Mouse (Mus musculus) lung, postnatal 36 days (tissue): ENCODE results near the gene 6030452D12Rik.

Experiments
- DNase-seq: peaks from one replicate; pipeline ENCODE4 v3.0.0; 2022; ENCODE audit warnings: mixed read lengths

6030452D12Rik gene

DNA sequence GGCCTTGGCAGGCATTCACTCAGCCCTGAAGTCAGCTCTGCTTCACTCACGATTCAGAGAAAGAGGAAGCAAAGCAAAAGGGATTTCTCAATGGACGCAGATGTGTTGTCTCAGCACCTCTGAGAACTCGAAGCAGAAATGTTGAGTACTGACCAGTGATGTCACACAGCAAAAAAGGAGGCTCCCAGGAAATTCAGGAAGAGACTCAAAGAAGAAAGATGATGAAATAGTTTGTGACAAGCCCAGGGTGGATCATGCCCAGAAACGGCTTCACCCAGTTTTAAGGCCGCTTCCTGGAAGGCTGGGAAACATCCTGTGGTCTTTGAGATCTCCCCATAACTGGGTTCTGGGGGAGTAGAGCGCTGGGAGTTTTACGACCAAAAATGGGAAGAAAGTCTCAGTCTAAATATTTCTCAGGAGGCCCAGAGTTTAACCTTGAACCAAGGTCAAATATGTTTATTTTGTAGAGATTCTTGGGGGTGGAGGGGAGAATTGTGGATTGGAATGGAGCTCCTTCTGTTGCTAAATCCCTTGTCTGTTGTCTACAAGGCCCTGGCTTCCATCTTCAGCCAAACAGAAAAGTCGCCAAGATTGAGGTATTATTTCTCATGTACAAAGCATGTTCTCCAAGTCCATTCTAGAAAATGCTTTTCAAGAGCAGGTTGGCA, at the start of gene 6030452D12Rik:
TSS of gene 6030452D12Rik (plus strand) at position 505 of the 668 bp plus-strand sequence.
- DNase-seq: peak; percentile 66

DNA sequence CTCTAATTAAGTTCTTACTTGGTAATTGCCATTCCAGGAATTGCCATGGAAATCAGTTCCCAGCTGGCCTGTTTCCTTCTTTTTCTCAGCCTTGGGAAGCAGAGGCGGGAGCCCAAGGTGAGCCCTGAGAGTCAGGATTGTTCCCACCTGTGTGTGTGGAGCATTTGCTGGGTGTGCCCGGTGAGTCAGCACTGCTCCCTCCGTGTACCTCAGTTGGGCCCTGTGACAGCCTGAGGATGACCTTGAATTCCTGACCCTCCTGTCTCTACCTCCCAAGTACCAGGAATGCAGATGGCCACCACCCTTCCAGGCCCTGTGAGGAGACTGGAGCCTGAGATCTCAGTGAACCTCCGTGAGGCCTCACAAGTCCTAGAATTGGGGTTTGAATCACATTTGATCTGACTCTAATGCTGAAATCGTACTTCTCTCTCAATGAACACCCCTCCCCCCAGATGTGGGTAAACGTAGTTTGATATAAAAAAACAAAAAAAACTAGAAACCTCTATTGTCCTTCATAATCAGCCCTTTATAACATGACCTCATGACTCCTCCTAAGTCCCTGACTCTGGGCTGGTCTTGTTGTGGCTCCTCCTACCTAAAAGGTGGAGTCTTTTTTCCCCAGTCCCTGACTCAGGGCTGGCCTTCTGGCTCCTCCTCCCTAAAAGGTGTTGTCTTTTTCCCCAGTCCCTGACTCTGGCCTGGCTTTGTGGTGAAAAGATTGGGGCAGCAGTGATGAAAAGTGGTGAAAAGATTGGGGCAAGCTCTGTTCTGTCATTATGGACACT, 48.8 kb upstream of the 6030452D12Rik start:
- no peak for DNase-seq

GRCm38 (mm10) chr8:106452701-106453481, 47.4 kb upstream of the 6030452D12Rik start:
- DNase-seq: no peak

- no peak for DNase-seq
These were observed 46.3 kb upstream of the 6030452D12Rik start for GRCm38 (mm10) chr8:106454036-106454435.

DNA sequence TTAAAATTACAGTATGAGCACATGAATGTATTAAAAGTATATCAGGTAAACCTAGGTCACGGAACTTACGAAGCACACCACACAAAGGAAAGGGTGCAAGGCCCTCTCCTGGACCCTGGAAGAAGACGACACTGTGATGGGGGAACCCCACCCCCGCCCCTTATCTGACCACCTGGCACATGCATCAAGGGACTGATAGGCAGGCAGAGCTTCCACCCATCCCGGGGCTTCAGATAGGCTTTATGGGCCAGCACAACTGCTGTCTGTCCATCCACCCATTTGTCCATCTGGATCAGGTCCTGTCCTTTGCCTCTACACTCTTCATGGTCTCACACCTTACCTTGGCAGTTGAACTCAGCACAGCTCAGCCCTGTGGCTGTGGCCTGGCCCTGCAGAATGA, 38.2 kb upstream of the 6030452D12Rik start:
- DNase-seq: no peak

DNA sequence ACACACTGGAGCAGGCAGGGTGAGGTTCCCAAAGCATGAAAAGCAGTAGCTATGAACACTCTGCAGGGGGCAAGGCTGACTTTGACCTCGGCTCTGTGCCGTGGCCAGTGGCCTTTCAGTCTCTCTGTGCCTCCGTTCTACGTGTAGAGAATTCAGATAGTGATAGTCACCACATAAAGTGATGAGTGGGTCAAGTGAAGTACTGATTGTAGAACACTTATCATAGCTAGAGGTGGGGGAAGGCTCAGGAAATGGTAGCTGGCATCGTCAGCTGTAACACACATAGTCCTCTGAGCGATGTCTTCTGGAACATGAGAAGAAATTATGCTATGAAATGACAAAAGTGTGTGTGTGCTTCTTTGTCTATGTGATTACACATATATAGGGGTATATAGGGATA, 36.5 kb upstream of the 6030452D12Rik start:
- no peak for DNase-seq

DNA sequence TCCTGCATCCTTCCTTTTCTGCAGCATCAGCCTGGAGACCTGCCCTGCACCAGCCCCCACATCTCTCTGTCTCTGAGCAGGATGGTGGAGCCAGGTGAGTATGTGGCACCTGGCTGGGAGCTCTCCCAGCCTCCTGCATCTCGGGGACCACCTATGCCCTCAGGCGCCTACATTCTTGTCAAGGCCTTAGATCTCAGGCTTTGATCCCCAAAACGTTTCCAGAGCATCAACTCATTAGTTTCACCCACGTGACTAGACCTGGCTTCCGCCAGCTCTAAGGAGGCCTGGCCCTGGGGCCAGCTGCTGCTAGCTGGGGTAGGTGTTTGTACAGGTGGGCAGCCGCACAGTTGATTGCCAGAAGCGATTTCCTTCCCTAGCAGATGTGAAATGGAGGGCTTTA, 30.8 kb upstream of the 6030452D12Rik start:
- no peak for DNase-seq

- DNase-seq: no peak
These were observed 26.3 kb upstream of the 6030452D12Rik start for GRCm38 (mm10) chr8:106474001-106474400.

DNA sequence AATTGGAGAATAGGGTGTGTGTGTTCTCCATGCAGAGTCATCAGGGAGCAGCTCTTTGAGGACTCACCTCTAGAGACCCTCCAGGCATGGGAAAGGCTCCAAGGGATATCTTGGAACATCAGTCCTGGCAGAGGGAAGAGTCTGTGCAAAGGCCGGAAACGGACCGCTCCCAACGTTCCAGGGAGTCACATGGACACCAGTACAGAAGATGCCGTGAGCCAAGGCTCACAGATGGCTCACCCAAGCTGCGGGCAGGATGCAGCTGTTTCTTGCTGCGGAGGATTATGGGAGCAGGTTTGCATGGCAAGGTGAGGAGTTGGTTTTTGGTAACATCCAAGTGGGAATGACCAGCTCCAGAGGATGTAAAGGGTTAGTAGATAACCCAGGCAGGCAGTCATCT, 3.9 kb downstream of the 6030452D12Rik start:
- DNase-seq: no peak

- no peak for DNase-seq
These were observed 5.1 kb downstream of the 6030452D12Rik start for GRCm38 (mm10) chr8:106505328-106505965.

DNA sequence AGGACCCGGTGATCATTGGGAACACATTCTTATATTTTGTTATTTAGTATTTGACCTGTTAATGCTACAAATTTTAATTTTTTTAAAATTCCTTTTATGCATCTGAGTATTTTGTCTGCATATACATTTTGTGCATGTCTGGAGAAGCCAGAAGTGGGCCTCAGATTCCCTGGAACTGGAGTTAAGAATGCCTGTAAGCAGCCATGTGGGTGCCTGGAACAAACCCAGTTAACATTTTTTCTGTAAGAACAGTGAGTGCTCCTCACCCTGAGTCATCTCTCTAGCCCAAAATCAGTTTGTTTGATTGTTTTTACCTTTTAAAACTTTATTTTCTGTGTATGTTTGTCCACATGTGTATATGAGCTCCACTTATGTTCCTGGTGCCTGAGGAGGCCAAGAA, 5.8 kb downstream of the 6030452D12Rik start:
- no peak for DNase-seq

GRCm38 (mm10) chr8:106507761-106508331, 7.5 kb downstream of the 6030452D12Rik start:
- DNase-seq: peak; percentile 69

GRCm38 (mm10) chr8:106508456-106508855, 8.1 kb downstream of the 6030452D12Rik start:
- DNase-seq: no peak

- DNase-seq: no peak
These were observed 8.9 kb downstream of the 6030452D12Rik start for GRCm38 (mm10) chr8:106509079-106509780.

DNA sequence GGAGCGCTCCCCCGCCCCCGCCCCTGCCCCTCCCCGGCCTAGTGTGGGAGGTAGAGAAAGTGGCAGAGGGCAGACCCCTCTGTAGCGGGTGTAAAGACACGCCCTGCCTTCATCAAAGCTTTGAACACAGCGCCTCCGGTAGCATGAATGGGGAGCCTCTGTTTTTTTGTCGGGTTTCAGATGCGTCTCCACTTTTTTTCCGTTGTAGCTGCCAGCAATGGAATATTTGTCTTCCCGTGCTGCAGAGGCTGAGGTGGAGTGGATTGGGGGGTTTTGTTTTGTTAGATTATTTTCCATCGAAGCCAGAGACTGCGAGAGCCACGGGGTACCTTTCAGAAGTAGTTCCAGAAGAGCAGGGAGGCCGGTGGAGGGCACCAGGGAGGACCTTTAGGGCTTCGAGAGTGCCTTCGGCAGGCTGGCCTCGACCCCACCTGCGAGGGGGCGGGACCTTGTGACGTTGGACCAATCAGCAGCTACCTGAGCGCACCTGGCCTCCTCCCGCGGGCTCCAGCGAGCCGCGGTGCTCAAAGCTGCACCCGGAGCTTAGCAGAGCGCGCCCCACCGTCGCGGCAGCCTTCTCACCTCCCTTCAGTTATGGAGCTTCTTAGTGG, 10.1 kb downstream of the 6030452D12Rik start, which contains the start of gene Cdh3:
TSS of gene Cdh3 (plus strand) at position 527 of the 611 bp plus-strand sequence.
- peak; percentile 89 for DNase-seq

DNA sequence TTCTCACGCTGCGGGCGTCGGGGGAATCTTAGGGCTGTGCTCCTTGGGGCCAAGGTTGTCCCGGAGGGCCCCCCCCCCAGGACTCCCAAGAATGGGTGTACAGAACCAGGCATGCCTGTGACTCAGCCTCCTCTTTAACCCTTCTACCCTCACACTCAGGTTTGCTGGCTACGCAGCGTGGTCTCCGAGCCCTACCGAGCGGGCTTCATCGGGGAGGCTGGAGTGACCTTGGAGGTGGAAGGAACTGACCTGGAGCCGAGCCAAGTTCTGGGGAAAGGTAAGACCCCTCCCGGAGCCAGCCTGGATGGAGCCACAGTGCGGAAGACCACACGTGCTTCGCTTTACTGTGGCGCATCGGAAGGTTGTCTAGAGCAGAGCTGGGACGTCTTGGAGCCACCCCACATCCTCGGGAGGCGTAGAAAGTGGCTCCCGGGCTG, 10.8 kb downstream of the 6030452D12Rik start:
- no peak for DNase-seq

GRCm38 (mm10) chr8:106511531-106512041, 11.3 kb downstream of the 6030452D12Rik start:
- no peak for DNase-seq

GRCm38 (mm10) chr8:106512475-106513150, 12.3 kb downstream of the 6030452D12Rik start:
- DNase-seq: no peak

DNA sequence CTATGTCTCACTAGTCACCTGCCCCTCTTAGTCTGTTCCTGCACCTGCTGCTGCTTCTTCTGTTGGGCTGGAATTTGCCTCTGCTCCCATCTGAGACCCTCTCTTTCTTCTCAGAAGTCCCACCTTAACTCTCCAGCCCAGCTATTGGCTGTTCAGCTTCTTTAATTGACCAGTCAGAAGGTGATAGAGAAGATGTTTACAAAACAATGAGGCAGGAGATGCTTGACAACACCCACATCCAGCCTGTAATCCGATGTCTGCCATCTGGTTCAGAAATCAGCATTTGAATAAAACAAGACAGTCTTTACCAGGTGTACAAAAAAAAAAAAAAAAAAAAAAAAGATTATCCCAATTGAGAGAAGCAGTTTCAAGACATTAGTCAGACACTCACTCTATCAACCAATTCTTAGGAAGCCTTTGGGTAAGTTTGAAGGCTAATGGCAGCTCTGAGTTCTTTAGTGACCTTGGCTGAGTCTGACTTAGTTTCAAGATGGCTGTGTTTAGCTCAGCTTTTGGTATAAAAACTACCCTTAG, 15.7 kb downstream of the 6030452D12Rik start:
- no peak for DNase-seq

- DNase-seq: no peak
These were observed 16.3 kb downstream of the 6030452D12Rik start for GRCm38 (mm10) chr8:106516581-106516980.
